Mouse (Mus musculus) kidney, embryonic 16.5 days (tissue): Measurements from ENCODE around the gene Fam84b. TPM values are rescaled to one million over a fixed set of nuclear protein-coding genes. Genes with fewer than 3 reads are reported as not detected.

Experiments used
- polyA plus RNA-seq: library from polyadenylated mRNA; unstranded; fragments of >200 nt; fragmentation: Nextera tagmentation; extraction: Ambion mirVana; gene quantifications from 2 replicates; pipeline ENCODE4 v1.2.1, GENCODE M21; 2015

Fam84b gene
- polyA plus RNA-seq, 1 experiment from 2014 or later = 26.5 TPM

Other genes starting within 250 kb of the Fam84b start
- not detected in 2 replicates for gene A1bg, start 69.2 kb upstream of the Fam84b start, polyA plus RNA-seq